Mouse (Mus musculus) neural tube, embryonic 11.5 days (tissue): Measurements from ENCODE around the gene Soga3. TPM values are rescaled to one million over a fixed set of nuclear protein-coding genes. Genes with fewer than 3 reads are reported as not detected.

Experiments
- ATAC-seq: fragments of 200-750 bp; cut with Nextera tagmentation; 2 replicates; pipeline ENCODE4 v1.8.0; 2017; ENCODE audit warnings: moderate number of reproducible peaks, mild to moderate bottlenecking, moderate TSS enrichment, moderate library complexity; ENCODE audit not compliant: insufficient read depth, low FRiP score, low TSS enrichment
- DNase-seq: peaks from one replicate; pipeline ENCODE4 v3.0.0-alpha.2; 2015; ENCODE audit warnings: low spot score
- H3K27ac ChIP-seq: fragments of 300-500 bp; sonication (generic); 2 replicates; pipeline ENCODE4 v1.5.1; 2014; ENCODE audit warnings: low read depth, mild to moderate bottlenecking, low read length
- H3K27me3 ChIP-seq: fragments of 300-500 bp; sonication (generic); 2 replicates; pipeline ENCODE4 v1.6.1; 2014; ENCODE audit warnings: mild to moderate bottlenecking, low read length, mixed read lengths; ENCODE audit not compliant: control insufficient read depth, insufficient read depth
- H3K36me3 ChIP-seq: fragments of 300-500 bp; sonication (generic); 2 replicates; pipeline ENCODE4 v1.6.1; 2014; ENCODE audit warnings: mild to moderate bottlenecking, low read length, moderate library complexity, mixed read lengths; ENCODE audit not compliant: control insufficient read depth, insufficient read depth
- H3K4me1 ChIP-seq: fragments of 300-500 bp; sonication (generic); 2 replicates; pipeline ENCODE4 v1.6.1; 2014; ENCODE audit warnings: low read length, mixed read lengths; ENCODE audit not compliant: control insufficient read depth, insufficient read depth
- H3K4me2 ChIP-seq: fragments of 300-500 bp; sonication (generic); 2 replicates; pipeline ENCODE4 v1.6.1; 2014; ENCODE audit warnings: low read depth, mild to moderate bottlenecking, moderate library complexity
- H3K4me3 ChIP-seq: fragments of 300-500 bp; sonication (generic); 2 replicates; pipeline ENCODE4 v1.5.1; 2014; ENCODE audit warnings: low read depth, low read length
- H3K9ac ChIP-seq: fragments of 300-500 bp; sonication (generic); 2 replicates; pipeline ENCODE4 v1.6.1; 2014; ENCODE audit warnings: mild to moderate bottlenecking, low read length
- H3K9me3 ChIP-seq: fragments of 300-500 bp; sonication (generic); 2 replicates; pipeline ENCODE4 v1.6.1; 2016; ENCODE audit warnings: low read length; ENCODE audit not compliant: control insufficient read depth
- whole genome bisulfite sequencing: fragments of 180-500 bp; shearing (Covaris S2); extraction: QIAGEN DNeasy Blood & Tissue Kit; methylation state at CpG from one replicate; pipeline ENCODE4 v1.1.7; 2014; 5-methylcytosine and 5-hydroxymethylcytosine counted together
- polyA plus RNA-seq: library from polyadenylated mRNA; unstranded; fragments of >200 nt; fragmentation: Nextera tagmentation; extraction: Ambion mirVana; gene quantifications from 2 replicates; pipeline ENCODE4 v1.2.1, GENCODE M21; 2014

The Soga3 gene
- polyA plus RNA-seq, 1 experiment from 2014 or later, result 29.8 TPM

- no peak for ATAC-seq
- Histone ChIP-seq H3K4me3 (peak overlapping the region; percentile 76), H3K36me3 (no peaks in the 10 kb centered on the region), H3K9ac (peak overlapping the region; percentile 70), H3K4me1 (peaks cover 10% of the 10 kb centered on the region), H3K9me3 (no peaks in the 10 kb centered on the region), H3K4me2 (peak overlapping the region; percentile 93), H3K27me3 (no peaks in the 10 kb centered on the region; the same call in 1 of the 2 replicates), H3K27ac (peak overlapping the region; percentile 82; the same call in 1 of the 2 replicates)
- DNase-seq, result peak; percentile 47
- WGBS, result 3% methylated on average over 21 of the region's 21 CpGs
Measured at GRCm38 (mm10) chr10:29148076-29148475, 4.4 kb downstream of the Soga3 start.

DNA sequence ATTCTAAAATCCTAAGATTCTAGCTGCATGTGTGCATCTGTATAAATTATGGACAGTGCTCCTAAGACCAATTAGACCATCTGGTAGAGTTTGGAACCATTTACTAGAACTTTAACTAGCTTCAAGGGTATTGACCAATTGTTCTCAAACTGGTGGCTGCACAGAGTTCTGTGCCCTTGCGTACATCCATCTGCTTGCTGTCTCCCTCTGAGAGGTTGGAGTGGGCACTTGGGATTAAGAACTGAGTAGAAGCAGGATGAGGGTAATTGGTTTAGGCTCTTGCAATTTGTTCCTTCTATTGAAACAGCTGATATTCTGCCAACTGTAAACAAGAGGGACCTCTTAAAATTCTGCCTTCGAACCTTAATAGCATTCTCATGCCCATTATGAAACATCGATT, 11.7 kb downstream of the Soga3 start:
- Histone ChIP-seq H3K27me3 (no peaks in the 10 kb centered on the region), H3K4me3 (no peak overlapping the region), H3K36me3 (no peaks in the 10 kb centered on the region), H3K4me2 (no peak overlapping the region), H3K9me3 (no peaks in the 10 kb centered on the region), H3K27ac (no peak overlapping the region), H3K9ac (no peak overlapping the region), H3K4me1 (no peaks in the 10 kb centered on the region)
- 85% methylated on average over 3 of the region's 3 CpGs for WGBS
- ATAC-seq (no peak), DNase-seq (no peak)

GRCm38 (mm10) chr10:29161664-29162063, 18.0 kb downstream of the Soga3 start:
- ATAC-seq (no peak), DNase-seq (no peak)
- H3K4me2 ChIP-seq, result no peak overlapping the region
- no peaks in the 10 kb centered on the region for H3K27me3 ChIP-seq
- no peaks in the 10 kb centered on the region for H3K4me1 ChIP-seq
- no peak overlapping the region for H3K27ac ChIP-seq
- no peak overlapping the region for H3K4me3 ChIP-seq
- 90% methylated on average over 2 of the region's 2 CpGs for WGBS
- H3K36me3 ChIP-seq, result no peaks in the 10 kb centered on the region
- H3K9me3 ChIP-seq, result no peaks in the 10 kb centered on the region
- H3K9ac ChIP-seq, result no peak overlapping the region

- Histone ChIP-seq H3K9ac (no peak overlapping the region), H3K27ac (no peak overlapping the region), H3K4me2 (no peak overlapping the region), H3K4me1 (no peaks in the 10 kb centered on the region), H3K9me3 (no peaks in the 10 kb centered on the region), H3K27me3 (no peaks in the 10 kb centered on the region), H3K4me3 (no peak overlapping the region), H3K36me3 (peaks cover 3% of the 10 kb centered on the region; the same call in 1 of the 2 replicates)
- no peak for ATAC-seq
- no peak for DNase-seq
- WGBS, result 94% methylated on average over 2 of the region's 2 CpGs
Measured at GRCm38 (mm10) chr10:29173778-29174177, 30.1 kb downstream of the Soga3 start.

GRCm38 (mm10) chr10:29175656-29176055, 32.0 kb downstream of the Soga3 start:
- H3K36me3 ChIP-seq, result peaks cover 3% of the 10 kb centered on the region; the same call in 1 of the 2 replicates
- no peak for ATAC-seq
- H3K9me3 ChIP-seq, result no peaks in the 10 kb centered on the region
- H3K9ac ChIP-seq, result no peak overlapping the region
- H3K27me3 ChIP-seq, result no peaks in the 10 kb centered on the region
- 75% methylated on average over 3 of the region's 3 CpGs for WGBS
- no peak overlapping the region for H3K27ac ChIP-seq
- no peak overlapping the region for H3K4me2 ChIP-seq
- no peaks in the 10 kb centered on the region for H3K4me1 ChIP-seq
- no peak for DNase-seq
- no peak overlapping the region for H3K4me3 ChIP-seq

GRCm38 (mm10) chr10:29176881-29177280, 33.2 kb downstream of the Soga3 start:
- no peak overlapping the region for H3K4me2 ChIP-seq
- no peak overlapping the region for H3K4me3 ChIP-seq
- DNase-seq, result no peak
- H3K27ac ChIP-seq, result no peak overlapping the region
- 91% methylated on average over 4 of the region's 4 CpGs for WGBS
- H3K4me1 ChIP-seq, result no peaks in the 10 kb centered on the region
- H3K27me3 ChIP-seq, result no peaks in the 10 kb centered on the region
- H3K9me3 ChIP-seq, result no peaks in the 10 kb centered on the region
- no peak for ATAC-seq
- no peaks in the 10 kb centered on the region for H3K36me3 ChIP-seq
- H3K9ac ChIP-seq, result no peak overlapping the region

DNA sequence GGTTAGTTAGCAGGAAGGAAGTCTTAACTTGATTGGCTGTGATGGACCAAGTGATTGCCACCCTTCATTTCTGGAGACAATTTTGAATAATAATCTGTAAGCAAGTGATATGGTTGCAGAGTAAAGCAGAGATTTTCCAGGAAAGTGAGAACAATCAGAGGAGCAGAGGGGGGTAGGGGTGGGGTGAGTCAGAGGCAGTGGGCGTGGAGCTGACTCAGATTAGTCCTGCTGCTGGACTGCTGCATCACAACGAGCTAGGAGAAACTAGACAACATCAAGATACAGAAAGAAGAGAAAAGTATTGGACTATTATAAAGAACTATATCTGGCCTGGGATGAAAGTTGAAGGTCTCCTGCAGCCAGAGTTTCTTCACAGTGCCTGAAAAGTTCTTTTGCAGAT, 34.4 kb downstream of the Soga3 start:
- Histone ChIP-seq H3K4me2 (no peak overlapping the region), H3K9me3 (no peaks in the 10 kb centered on the region), H3K9ac (no peak overlapping the region), H3K27me3 (no peaks in the 10 kb centered on the region), H3K27ac (no peak overlapping the region), H3K4me3 (no peak overlapping the region), H3K4me1 (no peaks in the 10 kb centered on the region), H3K36me3 (no peaks in the 10 kb centered on the region)
- WGBS, result 56% methylated on average over 2 of the region's 2 CpGs
- ATAC-seq (no peak), DNase-seq (no peak)

DNA sequence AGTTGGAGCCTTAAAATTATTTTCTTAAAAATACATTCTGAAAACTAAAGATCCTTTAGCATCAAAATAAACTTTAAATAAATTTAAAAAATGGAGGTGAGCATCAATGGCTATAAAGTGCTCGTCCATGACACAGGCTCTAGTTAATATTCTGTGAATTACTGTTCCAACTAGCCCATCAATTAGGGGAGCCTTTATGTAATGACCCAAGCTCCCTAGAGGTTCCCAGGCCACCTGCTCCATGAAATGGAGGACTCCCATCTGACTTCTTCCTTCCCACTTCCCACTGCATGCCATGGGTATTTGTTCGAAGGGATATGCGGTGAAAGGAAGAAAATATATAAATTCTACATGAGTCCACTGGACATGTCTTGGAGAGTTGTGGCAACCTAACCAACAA, 36.6 kb downstream of the Soga3 start:
- 83% methylated on average over 3 of the region's 3 CpGs for WGBS
- ATAC-seq (peak; percentile 58; the same call in 1 of the 2 replicates), DNase-seq (no peak)
- H3K9me3 ChIP-seq, result no peaks in the 10 kb centered on the region
- no peaks in the 10 kb centered on the region for H3K27me3 ChIP-seq
- no peak overlapping the region for H3K4me2 ChIP-seq
- no peak overlapping the region for H3K4me3 ChIP-seq
- no peak overlapping the region for H3K9ac ChIP-seq
- H3K27ac ChIP-seq, result no peak overlapping the region
- no peaks in the 10 kb centered on the region for H3K4me1 ChIP-seq
- H3K36me3 ChIP-seq, result no peaks in the 10 kb centered on the region

DNA sequence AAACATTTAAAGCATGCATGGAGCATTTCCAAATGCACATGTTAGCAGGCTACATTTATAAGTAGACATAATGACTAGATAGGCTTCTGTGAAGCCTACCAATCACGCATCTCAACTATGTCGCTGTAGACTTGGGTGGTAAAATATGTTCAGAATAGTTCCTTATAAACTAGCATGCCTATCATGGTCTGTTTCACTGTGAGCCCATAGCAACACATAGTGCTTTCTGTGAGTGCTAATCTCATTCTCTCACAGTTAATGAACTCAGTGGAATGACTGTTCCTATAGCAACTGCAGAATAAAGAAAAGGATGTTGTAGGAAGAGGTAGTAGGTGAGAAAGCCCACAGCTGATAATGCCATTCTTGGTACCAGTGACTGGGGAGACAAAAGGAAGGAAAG, 37.4 kb downstream of the Soga3 start:
- DNase-seq, result no peak
- Histone ChIP-seq H3K27ac (no peak overlapping the region), H3K9ac (no peak overlapping the region), H3K4me3 (no peak overlapping the region), H3K4me1 (no peaks in the 10 kb centered on the region), H3K27me3 (no peaks in the 10 kb centered on the region), H3K36me3 (no peaks in the 10 kb centered on the region), H3K9me3 (no peaks in the 10 kb centered on the region), H3K4me2 (no peak overlapping the region)
- WGBS, result 85% methylated on average over 2 of the region's 2 CpGs
- ATAC-seq, result no peak
